Mouse (Mus musculus) forebrain, embryonic 12.5 days (tissue): Measurements from ENCODE around the gene Cacna2d1. TPM values are rescaled to one million over a fixed set of nuclear protein-coding genes. Genes with fewer than 3 reads are reported as not detected.

Experiments used
- ATAC-seq: fragments of 200-750 bp; cut with Nextera tagmentation; 2 replicates; pipeline ENCODE4 v1.8.0; 2017; ENCODE audit warnings: moderate TSS enrichment; ENCODE audit not compliant: low FRiP score
- H3K27ac ChIP-seq: fragments of 300-500 bp; sonication (generic); 2 replicates; pipeline ENCODE4 v1.5.1; 2016; ENCODE audit warnings: mild to moderate bottlenecking
- H3K27me3 ChIP-seq: fragments of 300-500 bp; sonication (generic); 2 replicates; pipeline ENCODE4 v1.6.1; 2016; ENCODE audit warnings: mild to moderate bottlenecking
- H3K36me3 ChIP-seq: fragments of 300-500 bp; sonication (generic); replicated peaks from 2 replicates; pipeline ENCODE4 v1.6.1; 2016; ENCODE audit warnings: mild to moderate bottlenecking
- H3K4me1 ChIP-seq: fragments of 300-500 bp; sonication (generic); 2 replicates; pipeline ENCODE4 v1.6.1; 2016
- H3K4me2 ChIP-seq: fragments of 300-500 bp; sonication (generic); 2 replicates; pipeline ENCODE4 v1.6.1; 2016; ENCODE audit warnings: mild to moderate bottlenecking, moderate library complexity
- H3K4me3 ChIP-seq: fragments of 300-500 bp; sonication (generic); replicated peaks from 2 replicates; pipeline ENCODE4 v1.5.1; 2016; ENCODE audit warnings: mild to moderate bottlenecking
- H3K9ac ChIP-seq: fragments of 300-500 bp; sonication (generic); 2 replicates; pipeline ENCODE4 v1.6.1; 2016; ENCODE audit warnings: mild to moderate bottlenecking
- H3K9me3 ChIP-seq: fragments of 300-500 bp; sonication (generic); 2 replicates; pipeline ENCODE4 v1.6.1; 2016
- WGBS: fragments of 180-500 bp; shearing (Covaris S2); methylation state at CpG from one replicate; pipeline ENCODE4 v1.1.7; 2016; 5-methylcytosine and 5-hydroxymethylcytosine counted together
- polyA plus RNA-seq: library from polyadenylated mRNA; unstranded; fragments of >200 nt; fragmentation: Nextera tagmentation; extraction: Ambion mirVana; gene quantifications from 2 replicates; pipeline ENCODE4 v1.2.1, GENCODE M21; 2016

Gene Cacna2d1
- polyA plus RNA-seq, 1 experiment from 2014 or later: 36.7 TPM

GRCm38 (mm10) chr5:16326610-16327009 is 392.1 kb downstream of the Cacna2d1 start:
- H3K9ac ChIP-seq: no peak overlapping the region
- no peaks in the 10 kb centered on the region for H3K4me1 ChIP-seq
- no peaks in the 10 kb centered on the region for H3K27me3 ChIP-seq
- no peaks in the 10 kb centered on the region for H3K36me3 ChIP-seq
- no peaks in the 10 kb centered on the region for H3K9me3 ChIP-seq
- H3K27ac ChIP-seq: no peak overlapping the region
- no peak overlapping the region for H3K4me2 ChIP-seq
- no peak for ATAC-seq
- no peak overlapping the region for H3K4me3 ChIP-seq
- WGBS: 95% methylated on average over 3 of the region's 3 CpGs

- peak; percentile 33; the same call in 1 of the 2 replicates for ATAC-seq
- Histone ChIP-seq H3K4me2 (no peak overlapping the region), H3K9ac (no peak overlapping the region), H3K27ac (no peak overlapping the region), H3K27me3 (no peaks in the 10 kb centered on the region), H3K36me3 (no peaks in the 10 kb centered on the region), H3K4me3 (no peak overlapping the region), H3K9me3 (no peaks in the 10 kb centered on the region), H3K4me1 (no peaks in the 10 kb centered on the region)
Observed at GRCm38 (mm10) chr5:16345393-16345792, 410.9 kb downstream of the Cacna2d1 start.

- no peak for ATAC-seq
- Histone ChIP-seq H3K4me1 (no peaks in the 10 kb centered on the region), H3K27me3 (no peaks in the 10 kb centered on the region), H3K27ac (no peak overlapping the region), H3K4me2 (no peak overlapping the region), H3K36me3 (0 out of 2 replicates have a peak, but pooled peaks cover 3% of the 10 kb centered on the region), H3K9me3 (no peaks in the 10 kb centered on the region), H3K4me3 (no peak overlapping the region), H3K9ac (no peak overlapping the region)
- WGBS: 88% methylated on average over 3 of the region's 3 CpGs
Observed at GRCm38 (mm10) chr5:16355816-16356215, 421.3 kb downstream of the Cacna2d1 start.

- H3K27me3 ChIP-seq: no peaks in the 10 kb centered on the region
- H3K36me3 ChIP-seq: peaks cover 3% of the 10 kb centered on the region; the same call in 1 of the 2 replicates
- WGBS: 87% methylated on average over 4 of the region's 4 CpGs
- no peak overlapping the region for H3K4me3 ChIP-seq
- H3K9me3 ChIP-seq: no peaks in the 10 kb centered on the region
- H3K4me2 ChIP-seq: no peak overlapping the region
- no peak overlapping the region for H3K27ac ChIP-seq
- H3K4me1 ChIP-seq: no peaks in the 10 kb centered on the region
- ATAC-seq: no peak
- no peak overlapping the region for H3K9ac ChIP-seq
Observed at GRCm38 (mm10) chr5:16357709-16358108, 423.2 kb downstream of the Cacna2d1 start.

GRCm38 (mm10) chr5:16362076-16362475 is 427.6 kb downstream of the Cacna2d1 start:
- Histone ChIP-seq H3K36me3 (peaks cover 3% of the 10 kb centered on the region; the same call in 1 of the 2 replicates), H3K9ac (no peak overlapping the region), H3K27ac (no peak overlapping the region), H3K4me1 (no peaks in the 10 kb centered on the region), H3K4me3 (no peak overlapping the region), H3K4me2 (no peak overlapping the region), H3K9me3 (no peaks in the 10 kb centered on the region), H3K27me3 (no peaks in the 10 kb centered on the region)
- 90% methylated on average over 2 of the region's 2 CpGs for WGBS
- ATAC-seq: no peak

- WGBS: 93% methylated on average over 2 of the region's 2 CpGs
- no peak for ATAC-seq
- H3K36me3 ChIP-seq: peaks cover 3% of the 10 kb centered on the region; the same call in 1 of the 2 replicates
Observed at GRCm38 (mm10) chr5:16363171-16363570, 428.7 kb downstream of the Cacna2d1 start.

GRCm38 (mm10) chr5:16370706-16371105 is 436.2 kb downstream of the Cacna2d1 start:
- H3K27ac ChIP-seq: no peak overlapping the region
- H3K4me3 ChIP-seq: no peak overlapping the region
- H3K4me1 ChIP-seq: no peaks in the 10 kb centered on the region
- H3K4me2 ChIP-seq: no peak overlapping the region
- H3K9me3 ChIP-seq: no peaks in the 10 kb centered on the region
- no peaks in the 10 kb centered on the region for H3K27me3 ChIP-seq
- no peak for ATAC-seq
- WGBS: 89% methylated on average over 8 of the region's 8 CpGs
- no peak overlapping the region for H3K9ac ChIP-seq
- H3K36me3 ChIP-seq: no peaks in the 10 kb centered on the region

More at GRCm38 (mm10) chr5:16363171-16363570, 428.7 kb downstream of the Cacna2d1 start:
- no peak overlapping the region for H3K4me3 ChIP-seq
- H3K27ac ChIP-seq: no peak overlapping the region
- no peaks in the 10 kb centered on the region for H3K27me3 ChIP-seq
- H3K4me1 ChIP-seq: no peaks in the 10 kb centered on the region
- H3K4me2 ChIP-seq: no peak overlapping the region
- no peak overlapping the region for H3K9ac ChIP-seq
- H3K9me3 ChIP-seq: no peaks in the 10 kb centered on the region

- Histone ChIP-seq H3K4me2 (no peak overlapping the region), H3K4me1 (no peaks in the 10 kb centered on the region), H3K9ac (no peak overlapping the region), H3K9me3 (no peaks in the 10 kb centered on the region), H3K27me3 (no peaks in the 10 kb centered on the region), H3K4me3 (no peak overlapping the region), H3K27ac (no peak overlapping the region), H3K36me3 (no peaks in the 10 kb centered on the region)
- ATAC-seq: no peak
- 87% methylated on average over 4 of the region's 4 CpGs for WGBS
Observed at GRCm38 (mm10) chr5:16373966-16374365, 439.5 kb downstream of the Cacna2d1 start.

GRCm38 (mm10) chr5:16376329-16376908 is 441.9 kb downstream of the Cacna2d1 start:
- Histone ChIP-seq H3K9ac (no peak overlapping the region), H3K4me3 (no peak overlapping the region), H3K4me2 (no peak overlapping the region), H3K27me3 (no peaks in the 10 kb centered on the region), H3K27ac (no peak overlapping the region), H3K4me1 (no peaks in the 10 kb centered on the region), H3K9me3 (no peaks in the 10 kb centered on the region), H3K36me3 (no peaks in the 10 kb centered on the region)
- WGBS: 92% methylated on average over 3 of the region's 3 CpGs
- no peak for ATAC-seq

- H3K27me3 ChIP-seq: no peaks in the 10 kb centered on the region
- H3K4me1 ChIP-seq: no peaks in the 10 kb centered on the region
- no peaks in the 10 kb centered on the region for H3K9me3 ChIP-seq
- H3K36me3 ChIP-seq: no peaks in the 10 kb centered on the region
- no peak overlapping the region for H3K4me3 ChIP-seq
- no peak for ATAC-seq
- H3K4me2 ChIP-seq: no peak overlapping the region
- H3K9ac ChIP-seq: no peak overlapping the region
- WGBS: 91% methylated on average over 8 of the region's 8 CpGs
- no peak overlapping the region for H3K27ac ChIP-seq
Observed at GRCm38 (mm10) chr5:16410011-16410410, 475.5 kb downstream of the Cacna2d1 start.

GRCm38 (mm10) chr5:16414693-16415092 is 480.2 kb downstream of the Cacna2d1 start:
- Histone ChIP-seq H3K9ac (no peak overlapping the region), H3K36me3 (no peaks in the 10 kb centered on the region)

GRCm38 (mm10) chr5:16417996-16418395 is 483.5 kb downstream of the Cacna2d1 start:
- Histone ChIP-seq H3K4me2 (no peak overlapping the region), H3K4me1 (no peaks in the 10 kb centered on the region), H3K4me3 (no peak overlapping the region), H3K27ac (no peak overlapping the region), H3K36me3 (no peaks in the 10 kb centered on the region), H3K9me3 (no peaks in the 10 kb centered on the region), H3K9ac (no peak overlapping the region), H3K27me3 (no peaks in the 10 kb centered on the region)
- 89% methylated on average over 1 of the region's 1 CpGs for WGBS
- ATAC-seq: no peak

More at GRCm38 (mm10) chr5:16414693-16415092, 480.2 kb downstream of the Cacna2d1 start:
- Histone ChIP-seq H3K4me1 (no peaks in the 10 kb centered on the region), H3K4me3 (no peak overlapping the region), H3K9me3 (no peaks in the 10 kb centered on the region), H3K4me2 (no peak overlapping the region), H3K27me3 (no peaks in the 10 kb centered on the region), H3K27ac (no peak overlapping the region)
- no peak for ATAC-seq

- Histone ChIP-seq H3K9me3 (no peaks in the 10 kb centered on the region), H3K27ac (no peak overlapping the region), H3K27me3 (no peaks in the 10 kb centered on the region), H3K4me1 (no peaks in the 10 kb centered on the region), H3K4me2 (no peak overlapping the region), H3K9ac (no peak overlapping the region), H3K36me3 (no peaks in the 10 kb centered on the region), H3K4me3 (no peak overlapping the region)
- ATAC-seq: no peak
- 83% methylated on average over 3 of the region's 3 CpGs for WGBS
Observed at GRCm38 (mm10) chr5:16418504-16418903, 484.0 kb downstream of the Cacna2d1 start.
